Mouse (Mus musculus) kidney, embryonic 14.5 days (tissue): ENCODE measurements at regions not wholly inside any gene's neighbourhood (a gene's known extent, or its start where the extent isn't known, plus 50 kb on each side); places are given as distances from the start of the nearest gene placed in this dataset.

Experiments
- ATAC-seq: fragments of 200-750 bp; cut with Nextera tagmentation; 2 replicates; pipeline ENCODE4 v1.8.0; 2017; ENCODE audit warnings: moderate number of reproducible peaks, mild to moderate bottlenecking, moderate TSS enrichment, moderate library complexity; ENCODE audit not compliant: low FRiP score, low TSS enrichment
- H3K27ac ChIP-seq: fragments of 300-500 bp; sonication (generic); 2 replicates; pipeline ENCODE4 v1.5.1; 2014; ENCODE audit warnings: low read depth, mild to moderate bottlenecking, low read length, moderate library complexity, mixed read lengths
- H3K27me3 ChIP-seq: fragments of 300-500 bp; sonication (generic); 2 replicates; pipeline ENCODE4 v1.6.1; 2014; ENCODE audit warnings: mild to moderate bottlenecking, low read length; ENCODE audit not compliant: control insufficient read depth, insufficient read depth
- H3K36me3 ChIP-seq: fragments of 300-500 bp; sonication (generic); 2 replicates; pipeline ENCODE4 v1.6.1; 2014; ENCODE audit warnings: low read length, mixed read lengths; ENCODE audit not compliant: control insufficient read depth, insufficient read depth
- H3K4me1 ChIP-seq: fragments of 300-500 bp; sonication (generic); 2 replicates; pipeline ENCODE4 v1.6.1; 2014; ENCODE audit warnings: low read length, mixed read lengths; ENCODE audit not compliant: control insufficient read depth, insufficient read depth
- H3K4me2 ChIP-seq: fragments of 300-500 bp; sonication (generic); replicated peaks from 2 replicates; pipeline ENCODE4 v1.6.1; 2014; ENCODE audit warnings: low read depth, mild to moderate bottlenecking, low read length
- H3K4me3 ChIP-seq: fragments of 300-500 bp; sonication (generic); 2 replicates; pipeline ENCODE4 v1.5.1; 2014; ENCODE audit warnings: mild to moderate bottlenecking, low read length
- H3K9ac ChIP-seq: fragments of 300-500 bp; sonication (generic); 2 replicates; pipeline ENCODE4 v1.6.1; 2014; ENCODE audit warnings: low read depth, mild to moderate bottlenecking, low read length, moderate library complexity
- H3K9me3 ChIP-seq: fragments of 300-500 bp; sonication (generic); 2 replicates; pipeline ENCODE4 v1.6.1; 2016; ENCODE audit warnings: low read length; ENCODE audit not compliant: control insufficient read depth
- WGBS: fragments of 180-500 bp; shearing (Covaris S2); extraction: QIAGEN DNeasy Blood & Tissue Kit; methylation state at CpG from one replicate; pipeline ENCODE4 v1.1.7; 2014; 5-methylcytosine and 5-hydroxymethylcytosine counted together

- ATAC-seq = no peak
- Histone ChIP-seq H3K4me1 (no peaks in the 10 kb centered on the region), H3K36me3 (no peaks in the 10 kb centered on the region), H3K27me3 (no peaks in the 10 kb centered on the region), H3K4me2 (no peak overlapping the region), H3K9me3 (no peaks in the 10 kb centered on the region), H3K4me3 (no peak overlapping the region), H3K27ac (no peak overlapping the region), H3K9ac (no peak overlapping the region)
Measured at GRCm38 (mm10) chr1:90706391-90706790, 103.6 kb downstream of the Cops8 start.

GRCm38 (mm10) chr1:90709761-90710160 is 107.0 kb downstream of the Cops8 start:
- no peak overlapping the region for H3K9ac ChIP-seq
- H3K27me3 ChIP-seq = no peaks in the 10 kb centered on the region
- no peak overlapping the region for H3K27ac ChIP-seq
- 81% methylated on average over 3 of the region's 3 CpGs for WGBS
- no peaks in the 10 kb centered on the region for H3K36me3 ChIP-seq
- no peaks in the 10 kb centered on the region for H3K9me3 ChIP-seq
- H3K4me3 ChIP-seq = no peak overlapping the region
- no peak overlapping the region for H3K4me2 ChIP-seq
- no peaks in the 10 kb centered on the region for H3K4me1 ChIP-seq
- ATAC-seq = no peak

- no peaks in the 10 kb centered on the region for H3K27me3 ChIP-seq
Measured at GRCm38 (mm10) chr1:90710566-90710965, 107.8 kb downstream of the Cops8 start.

GRCm38 (mm10) chr1:90711103-90711502 is 108.3 kb downstream of the Cops8 start:
- Histone ChIP-seq H3K27ac (no peak overlapping the region), H3K9me3 (no peaks in the 10 kb centered on the region), H3K4me3 (no peak overlapping the region), H3K4me2 (no peak overlapping the region), H3K27me3 (no peaks in the 10 kb centered on the region), H3K36me3 (no peaks in the 10 kb centered on the region), H3K9ac (no peak overlapping the region), H3K4me1 (no peaks in the 10 kb centered on the region)
- no peak for ATAC-seq
- WGBS = 79% methylated on average over 8 of the region's 8 CpGs

More at GRCm38 (mm10) chr1:90710566-90710965, 107.8 kb downstream of the Cops8 start:
- no peaks in the 10 kb centered on the region for H3K9me3 ChIP-seq
- H3K36me3 ChIP-seq = no peaks in the 10 kb centered on the region
- no peak overlapping the region for H3K27ac ChIP-seq
- H3K9ac ChIP-seq = no peak overlapping the region
- H3K4me3 ChIP-seq = no peak overlapping the region
- H3K4me1 ChIP-seq = no peaks in the 10 kb centered on the region
- 69% methylated on average over 3 of the region's 3 CpGs for WGBS
- ATAC-seq = no peak
- H3K4me2 ChIP-seq = no peak overlapping the region
